Mouse (Mus musculus): ENCODE measurements around the gene Ppip5k1. TPM values are rescaled to one million over a fixed set of nuclear protein-coding genes. Genes with fewer than 3 reads are reported as not detected.
A peak's percentile ranks its signal among the peaks of the same experiment; 100 is the strongest.

Ppip5k1 gene
- polyA plus RNA-seq, 1 experiment from 2014 or later, result 3.5 TPM

GRCm38 (mm10) chr2:121270521-121271235 lies 84.5 kb downstream of the Ppip5k1 start:
- ATAC-seq (peak; percentile 70), DNase-seq (no peak)
- H3K27me3 ChIP-seq (ENCODE audit: insufficient read depth, low read length), result no peaks in the 10 kb centered on the region
- H3K9ac ChIP-seq (replicated peaks), result peak overlapping the region; percentile 85
- no peak for TF ChIP-seq CTCF (IDR thresholded peaks at IDR 0.05; ENCODE audit: low read depth)
- peaks cover 7% of the 10 kb centered on the region; the same call in 1 of the 2 replicates for H3K36me3 ChIP-seq (replicated peaks; ENCODE audit: insufficient read depth, low read length)
- no peaks in the 10 kb centered on the region for H3K9me3 ChIP-seq (ENCODE audit: low read length)
- H3K4me1 ChIP-seq (ENCODE audit: insufficient read depth), result peaks cover 14% of the 10 kb centered on the region; the same call in 1 of the 2 replicates
- H3K4me2 ChIP-seq (ENCODE audit: low read depth, low read length), result peak overlapping the region; percentile 82
- 2% methylated on average over 34 of the region's 35 CpGs for WGBS (ENCODE audit: insufficient replicate concordance)
- H3K27ac ChIP-seq (ENCODE audit: low read depth), result 0 out of 2 replicates have a peak overlapping the region, but pooled peaks have one; percentile 46
- H3K4me3 ChIP-seq (ENCODE audit: low read depth, low read length), result peak overlapping the region; percentile 99

- H3K27ac ChIP-seq (ENCODE audit: low read depth), result no peak overlapping the region
- peaks cover 14% of the 10 kb centered on the region; the same call in 1 of the 2 replicates for H3K4me1 ChIP-seq (ENCODE audit: insufficient read depth)
- TF ChIP-seq EP300 (IDR thresholded peaks at IDR 0.05; ENCODE audit: low read depth) (no peak), CTCF (IDR thresholded peaks at IDR 0.05; ENCODE audit: low read depth) (no peak)
- DNase-seq (no peak), ATAC-seq (no peak)
- 66% methylated on average over 8 of the region's 8 CpGs for WGBS (ENCODE audit: insufficient replicate concordance)
- H3K9ac ChIP-seq (replicated peaks), result no peak overlapping the region
- peak overlapping the region; percentile 46 for H3K4me2 ChIP-seq (ENCODE audit: low read depth, low read length)
- no peaks in the 10 kb centered on the region for H3K9me3 ChIP-seq (ENCODE audit: low read length)
- peaks cover 7% of the 10 kb centered on the region; the same call in 1 of the 2 replicates for H3K36me3 ChIP-seq (replicated peaks; ENCODE audit: insufficient read depth, low read length)
- H3K27me3 ChIP-seq (ENCODE audit: insufficient read depth, low read length), result no peaks in the 10 kb centered on the region
- H3K4me3 ChIP-seq (ENCODE audit: low read depth, low read length), result no peak overlapping the region
Measured at GRCm38 (mm10) chr2:121268446-121268845, 86.8 kb downstream of the Ppip5k1 start.

Other genes with a start within 250 kb of the Ppip5k1 start
- not detected in 2 replicates for gene Tgm7, start 245.6 kb downstream of the Ppip5k1 start, polyA plus RNA-seq (2015; fragmentation: Nextera tagmentation; extraction: Ambion mirVana)
- 5.5 and 7.3 TPM in 2 replicates for gene Adal, start 215.0 kb downstream of the Ppip5k1 start, polyA plus RNA-seq (2015; fragmentation: Nextera tagmentation; extraction: Ambion mirVana)
- gene Lcmt2, start 214.7 kb downstream of the Ppip5k1 start, polyA plus RNA-seq (2015; fragmentation: Nextera tagmentation; extraction: Ambion mirVana), result 10.0 and 10.2 TPM in 2 replicates
- gene Tubgcp4, start 184.7 kb downstream of the Ppip5k1 start, polyA plus RNA-seq (2015; fragmentation: Nextera tagmentation; extraction: Ambion mirVana), result 8.1 and 9.7 TPM in 2 replicates
- gene Zscan29, start 184.3 kb downstream of the Ppip5k1 start, polyA plus RNA-seq (2015; fragmentation: Nextera tagmentation; extraction: Ambion mirVana), result 3.9 and 4.4 TPM in 2 replicates
- gene Trp53bp1, start 84.0 kb downstream of the Ppip5k1 start, polyA plus RNA-seq (2015; fragmentation: Nextera tagmentation; extraction: Ambion mirVana), result 4.8 and 5.7 TPM in 2 replicates
- gene Map1a, start 65.8 kb downstream of the Ppip5k1 start, polyA plus RNA-seq (2015; fragmentation: Nextera tagmentation; extraction: Ambion mirVana), result 0.02 and 0.04 TPM in 2 replicates
- gene Ckmt1, start 2.3 kb upstream of the Ppip5k1 start, polyA plus RNA-seq (2015; fragmentation: Nextera tagmentation; extraction: Ambion mirVana), result 0.54 and 0.68 TPM in 2 replicates
- gene Strc, start 31.8 kb upstream of the Ppip5k1 start, polyA plus RNA-seq (2015; fragmentation: Nextera tagmentation; extraction: Ambion mirVana), result not detected in 2 replicates
- 231 and 233 TPM in 2 replicates for gene Pdia3, start 58.4 kb upstream of the Ppip5k1 start, polyA plus RNA-seq (2015; fragmentation: Nextera tagmentation; extraction: Ambion mirVana)
- 1.5 TPM in 2 replicates for gene Catsper2, start 58.4 kb upstream of the Ppip5k1 start, polyA plus RNA-seq (2015; fragmentation: Nextera tagmentation; extraction: Ambion mirVana)
- 1.9 and 2.1 TPM in 2 replicates for gene Ell3, start 88.9 kb upstream of the Ppip5k1 start, polyA plus RNA-seq (2015; fragmentation: Nextera tagmentation; extraction: Ambion mirVana)
- gene Serf2, start 93.8 kb upstream of the Ppip5k1 start, polyA plus RNA-seq (2015; fragmentation: Nextera tagmentation; extraction: Ambion mirVana), result 264 and 266 TPM in 2 replicates
- 54.3 and 56.0 TPM in 2 replicates for gene Hypk, start 97.9 kb upstream of the Ppip5k1 start, polyA plus RNA-seq (2015; fragmentation: Nextera tagmentation; extraction: Ambion mirVana)
- not detected in 2 replicates for gene Serinc4, start 101.4 kb upstream of the Ppip5k1 start, polyA plus RNA-seq (2015; fragmentation: Nextera tagmentation; extraction: Ambion mirVana)
- gene Mfap1b, start 118.7 kb upstream of the Ppip5k1 start, polyA plus RNA-seq (2015; fragmentation: Nextera tagmentation; extraction: Ambion mirVana), result 13.2 and 13.9 TPM in 2 replicates
- gene Mfap1a, start 151.3 kb upstream of the Ppip5k1 start, polyA plus RNA-seq (2015; fragmentation: Nextera tagmentation; extraction: Ambion mirVana), result 7.8 and 8.2 TPM in 2 replicates
- 4.2 and 5.0 TPM in 2 replicates for gene Wdr76, start 151.3 kb upstream of the Ppip5k1 start, polyA plus RNA-seq (2015; fragmentation: Nextera tagmentation; extraction: Ambion mirVana)